Mouse (Mus musculus): ENCODE results near the gene Prkca. TPM values are rescaled to one million over a fixed set of nuclear protein-coding genes. Genes with fewer than 3 reads are reported as not detected.

Gene Prkca
- polyA plus RNA-seq, 1 experiment from 2014 or later = 12.9 TPM

GRCm38 (mm10) chr11:108128593-108128992 is 215.1 kb downstream of the Prkca start:
- Histone ChIP-seq H3K4me1 (peaks cover 53% of the 10 kb centered on the region), H3K36me3 (no peaks in the 10 kb centered on the region), H3K27me3 (replicated peaks) (no peaks in the 10 kb centered on the region), H3K27ac (replicated peaks) (no peak overlapping the region), H3K9ac (no peak overlapping the region), H3K4me2 (no peak overlapping the region), H3K4me3 (no peak overlapping the region), H3K9me3 (no peaks in the 10 kb centered on the region)
- ATAC-seq (ENCODE audit: extremely low read depth, insufficient number of reproducible peaks, low FRiP score, low TSS enrichment) = no peak
- WGBS = 45% methylated on average over 5 of the region's 5 CpGs

- Histone ChIP-seq H3K9me3 (no peaks in the 10 kb centered on the region), H3K9ac (no peak overlapping the region), H3K27ac (replicated peaks) (no peak overlapping the region), H3K4me2 (no peak overlapping the region), H3K4me1 (peaks cover 57% of the 10 kb centered on the region), H3K4me3 (no peak overlapping the region), H3K36me3 (no peaks in the 10 kb centered on the region), H3K27me3 (replicated peaks) (no peaks in the 10 kb centered on the region)
- ATAC-seq (ENCODE audit: extremely low read depth, insufficient number of reproducible peaks, low FRiP score, low TSS enrichment) = no peak
- 52% methylated on average over 5 of the region's 5 CpGs for WGBS
Measured at GRCm38 (mm10) chr11:108127908-108128307, 215.8 kb downstream of the Prkca start.

- Histone ChIP-seq H3K4me3 (no peak overlapping the region), H3K36me3 (no peaks in the 10 kb centered on the region), H3K4me2 (no peak overlapping the region), H3K27ac (replicated peaks) (no peak overlapping the region), H3K9me3 (no peaks in the 10 kb centered on the region), H3K27me3 (replicated peaks) (no peaks in the 10 kb centered on the region), H3K4me1 (peaks cover 60% of the 10 kb centered on the region), H3K9ac (no peak overlapping the region)
- 75% methylated on average over 7 of the region's 7 CpGs for WGBS
- no peak for ATAC-seq (ENCODE audit: extremely low read depth, insufficient number of reproducible peaks, low FRiP score, low TSS enrichment)
Measured at GRCm38 (mm10) chr11:108122486-108122885, 221.2 kb downstream of the Prkca start.

- no peak overlapping the region for H3K4me2 ChIP-seq
- H3K4me3 ChIP-seq = no peak overlapping the region
- peaks cover 52% of the 10 kb centered on the region for H3K4me1 ChIP-seq
- no peak overlapping the region for H3K9ac ChIP-seq
- no peaks in the 10 kb centered on the region for H3K9me3 ChIP-seq
- ATAC-seq (ENCODE audit: extremely low read depth, insufficient number of reproducible peaks, low FRiP score, low TSS enrichment) = no peak
- no peaks in the 10 kb centered on the region for H3K27me3 ChIP-seq (replicated peaks)
- H3K36me3 ChIP-seq = no peaks in the 10 kb centered on the region
- H3K27ac ChIP-seq (replicated peaks) = no peak overlapping the region
- WGBS = 81% methylated on average over 5 of the region's 5 CpGs
Measured at GRCm38 (mm10) chr11:108120708-108121107, 223.0 kb downstream of the Prkca start.

GRCm38 (mm10) chr11:108119785-108120184 is 223.9 kb downstream of the Prkca start:
- no peak overlapping the region for H3K4me2 ChIP-seq
- no peaks in the 10 kb centered on the region for H3K9me3 ChIP-seq
- H3K4me1 ChIP-seq = peaks cover 49% of the 10 kb centered on the region
- no peaks in the 10 kb centered on the region for H3K27me3 ChIP-seq (replicated peaks)
- ATAC-seq (ENCODE audit: extremely low read depth, insufficient number of reproducible peaks, low FRiP score, low TSS enrichment) = no peak
- H3K27ac ChIP-seq (replicated peaks) = peak overlapping the region; percentile 40; the same call in 1 of the 2 replicates
- no peak overlapping the region for H3K9ac ChIP-seq
- no peaks in the 10 kb centered on the region for H3K36me3 ChIP-seq
- WGBS = 87% methylated on average over 3 of the region's 3 CpGs
- no peak overlapping the region for H3K4me3 ChIP-seq

- 62% methylated on average over 2 of the region's 2 CpGs for WGBS
- H3K27ac ChIP-seq (replicated peaks) = peak overlapping the region; percentile 40
- ATAC-seq (ENCODE audit: extremely low read depth, insufficient number of reproducible peaks, low FRiP score, low TSS enrichment) = no peak
Measured at GRCm38 (mm10) chr11:108118814-108119213, 224.9 kb downstream of the Prkca start.

GRCm38 (mm10) chr11:108118221-108118620 is 225.5 kb downstream of the Prkca start:
- no peak for ATAC-seq (ENCODE audit: extremely low read depth, insufficient number of reproducible peaks, low FRiP score, low TSS enrichment)
- whole genome bisulfite sequencing = 87% methylated on average over 5 of the region's 5 CpGs
- no peak overlapping the region for H3K9ac ChIP-seq
- no peak overlapping the region for H3K4me2 ChIP-seq
- no peak overlapping the region for H3K4me3 ChIP-seq
- no peaks in the 10 kb centered on the region for H3K36me3 ChIP-seq
- H3K27me3 ChIP-seq (replicated peaks) = no peaks in the 10 kb centered on the region
- H3K4me1 ChIP-seq = peaks cover 36% of the 10 kb centered on the region
- peak overlapping the region; percentile 40; the same call in 1 of the 2 replicates for H3K27ac ChIP-seq (replicated peaks)
- H3K9me3 ChIP-seq = no peaks in the 10 kb centered on the region

More at GRCm38 (mm10) chr11:108118814-108119213, 224.9 kb downstream of the Prkca start:
- H3K27me3 ChIP-seq (replicated peaks) = no peaks in the 10 kb centered on the region
- H3K9ac ChIP-seq = no peak overlapping the region
- H3K4me2 ChIP-seq = no peak overlapping the region
- peaks cover 42% of the 10 kb centered on the region for H3K4me1 ChIP-seq
- no peaks in the 10 kb centered on the region for H3K36me3 ChIP-seq
- no peaks in the 10 kb centered on the region for H3K9me3 ChIP-seq
- no peak overlapping the region for H3K4me3 ChIP-seq

- Histone ChIP-seq H3K4me2 (no peak overlapping the region), H3K4me1 (peaks cover 36% of the 10 kb centered on the region), H3K27me3 (replicated peaks) (no peaks in the 10 kb centered on the region), H3K27ac (replicated peaks) (no peak overlapping the region), H3K4me3 (no peak overlapping the region), H3K9me3 (no peaks in the 10 kb centered on the region), H3K36me3 (no peaks in the 10 kb centered on the region), H3K9ac (no peak overlapping the region)
- WGBS = 78% methylated on average over 10 of the region's 10 CpGs
- no peak for ATAC-seq (ENCODE audit: extremely low read depth, insufficient number of reproducible peaks, low FRiP score, low TSS enrichment)
Measured at GRCm38 (mm10) chr11:108117360-108118050, 226.2 kb downstream of the Prkca start.

GRCm38 (mm10) chr11:108114091-108114490 is 229.6 kb downstream of the Prkca start:
- Histone ChIP-seq H3K9ac (no peak overlapping the region), H3K27ac (replicated peaks) (no peak overlapping the region), H3K9me3 (no peaks in the 10 kb centered on the region), H3K4me1 (peaks cover 17% of the 10 kb centered on the region), H3K4me3 (no peak overlapping the region), H3K4me2 (no peak overlapping the region), H3K27me3 (replicated peaks) (no peaks in the 10 kb centered on the region), H3K36me3 (no peaks in the 10 kb centered on the region)
- 89% methylated on average over 3 of the region's 3 CpGs for WGBS
- ATAC-seq (ENCODE audit: extremely low read depth, insufficient number of reproducible peaks, low FRiP score, low TSS enrichment) = no peak

- Histone ChIP-seq H3K36me3 (no peaks in the 10 kb centered on the region), H3K4me1 (peaks cover 7% of the 10 kb centered on the region), H3K9ac (no peak overlapping the region), H3K4me3 (no peak overlapping the region), H3K9me3 (no peaks in the 10 kb centered on the region), H3K27me3 (replicated peaks) (no peaks in the 10 kb centered on the region), H3K27ac (replicated peaks) (no peak overlapping the region), H3K4me2 (no peak overlapping the region)
- no peak for ATAC-seq (ENCODE audit: extremely low read depth, insufficient number of reproducible peaks, low FRiP score, low TSS enrichment)
- 64% methylated on average over 3 of the region's 3 CpGs for WGBS
Measured at GRCm38 (mm10) chr11:108112437-108112836, 231.3 kb downstream of the Prkca start.

- Histone ChIP-seq H3K36me3 (no peaks in the 10 kb centered on the region), H3K27me3 (replicated peaks) (no peaks in the 10 kb centered on the region), H3K9me3 (no peaks in the 10 kb centered on the region; the same call in 1 of the 2 replicates), H3K4me1 (peaks cover 19% of the 10 kb centered on the region), H3K27ac (replicated peaks) (0 out of 2 replicates have a peak overlapping the region, but pooled peaks have one; percentile 6), H3K9ac (no peak overlapping the region), H3K4me2 (no peak overlapping the region), H3K4me3 (no peak overlapping the region)
- ATAC-seq (ENCODE audit: extremely low read depth, insufficient number of reproducible peaks, low FRiP score, low TSS enrichment) = no peak
- 56% methylated on average over 6 of the region's 6 CpGs for WGBS
Measured at GRCm38 (mm10) chr11:108104085-108104484, 239.6 kb downstream of the Prkca start.
